Mouse (Mus musculus): ENCODE measurements around the gene Rcor1. TPM values are rescaled to one million over a fixed set of nuclear protein-coding genes. Genes with fewer than 3 reads are reported as not detected.

Gene Rcor1
- polyA plus RNA-seq, 1 experiment from 2014 or later, result 4.5 TPM

DNA sequence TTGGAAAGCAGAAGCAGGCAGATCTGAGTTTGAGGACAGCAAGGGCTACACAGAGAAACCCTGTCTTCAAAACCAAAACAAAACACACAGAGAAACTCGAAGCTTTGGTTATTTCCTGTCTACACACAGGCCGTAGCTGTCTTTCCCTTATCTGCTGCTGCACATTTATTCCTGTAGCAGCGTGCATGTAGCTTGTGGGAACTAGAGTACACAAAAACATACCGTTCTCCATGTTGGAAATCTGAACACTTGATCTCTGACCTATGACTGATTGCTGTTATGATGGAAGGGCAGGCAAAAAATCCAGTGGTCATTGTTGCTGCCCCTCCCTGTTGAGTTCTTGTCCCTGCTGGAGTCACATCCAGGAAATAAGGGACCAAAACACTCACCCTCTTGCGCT is 54.9 kb downstream of the Rcor1 start:
- Histone ChIP-seq H3K9ac (ENCODE audit: low read depth, low read length) (no peak overlapping the region), H3K27ac (ENCODE audit: low read depth, low read length) (no peak overlapping the region), H3K9me3 (ENCODE audit: control insufficient read depth, low read length) (no peaks in the 10 kb centered on the region), H3K4me1 (ENCODE audit: control insufficient read depth, insufficient read depth, low read depth, low read length) (peaks cover 3% of the 10 kb centered on the region), H3K4me2 (ENCODE audit: low read length) (no peak overlapping the region), H3K36me3 (ENCODE audit: control insufficient read depth, insufficient read depth, low read length) (no peaks in the 10 kb centered on the region), H3K4me3 (ENCODE audit: low read length) (no peak overlapping the region), H3K27me3 (replicated peaks; ENCODE audit: control insufficient read depth, insufficient read depth, low read length) (no peaks in the 10 kb centered on the region)
- ATAC-seq, result no peak
- 85% methylated on average over 5 of the region's 5 CpGs for WGBS

DNA sequence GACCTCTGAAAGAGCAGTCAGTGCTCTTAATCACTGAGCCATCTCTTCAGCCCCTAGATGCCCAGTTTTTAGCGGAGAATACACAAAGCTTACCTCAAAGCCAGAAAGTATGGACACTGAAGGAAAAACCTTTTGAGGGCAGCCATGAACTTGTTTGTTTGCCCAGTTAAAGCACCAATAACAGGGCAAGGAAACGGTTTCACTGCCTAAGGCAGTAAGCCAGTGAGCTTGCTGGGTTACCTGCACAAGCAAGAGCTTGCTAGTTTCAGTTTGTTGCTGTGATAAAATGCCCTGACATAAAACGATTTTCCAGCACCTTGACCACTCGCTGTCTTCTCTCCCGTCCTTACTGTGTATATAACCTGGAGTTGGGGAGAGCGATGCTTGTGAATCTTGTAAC is 55.9 kb downstream of the Rcor1 start:
- Histone ChIP-seq H3K36me3 (ENCODE audit: control insufficient read depth, insufficient read depth, low read length) (no peaks in the 10 kb centered on the region), H3K4me1 (ENCODE audit: control insufficient read depth, insufficient read depth, low read depth, low read length) (no peaks in the 10 kb centered on the region), H3K4me3 (ENCODE audit: low read length) (no peak overlapping the region), H3K4me2 (ENCODE audit: low read length) (no peak overlapping the region), H3K27me3 (replicated peaks; ENCODE audit: control insufficient read depth, insufficient read depth, low read length) (no peaks in the 10 kb centered on the region), H3K27ac (ENCODE audit: low read depth, low read length) (no peak overlapping the region), H3K9ac (ENCODE audit: low read depth, low read length) (no peak overlapping the region), H3K9me3 (ENCODE audit: control insufficient read depth, low read length) (no peaks in the 10 kb centered on the region)
- no peak for ATAC-seq
- 97% methylated on average over 6 of the region's 6 CpGs for WGBS

- 91% methylated on average over 6 of the region's 6 CpGs for WGBS
- no peaks in the 10 kb centered on the region for H3K9me3 ChIP-seq (ENCODE audit: control insufficient read depth, low read length)
- no peak overlapping the region for H3K9ac ChIP-seq (ENCODE audit: low read depth, low read length)
- no peak overlapping the region for H3K4me3 ChIP-seq (ENCODE audit: low read length)
- H3K27ac ChIP-seq (ENCODE audit: low read depth, low read length), result no peak overlapping the region
- no peaks in the 10 kb centered on the region for H3K36me3 ChIP-seq (ENCODE audit: control insufficient read depth, insufficient read depth, low read length)
- no peaks in the 10 kb centered on the region for H3K4me1 ChIP-seq (ENCODE audit: control insufficient read depth, insufficient read depth, low read depth, low read length)
- no peak for ATAC-seq
- H3K4me2 ChIP-seq (ENCODE audit: low read length), result no peak overlapping the region
- no peaks in the 10 kb centered on the region for H3K27me3 ChIP-seq (replicated peaks; ENCODE audit: control insufficient read depth, insufficient read depth, low read length)
Observed at GRCm38 (mm10) chr12:111096249-111096648, 57.1 kb downstream of the Rcor1 start.

DNA sequence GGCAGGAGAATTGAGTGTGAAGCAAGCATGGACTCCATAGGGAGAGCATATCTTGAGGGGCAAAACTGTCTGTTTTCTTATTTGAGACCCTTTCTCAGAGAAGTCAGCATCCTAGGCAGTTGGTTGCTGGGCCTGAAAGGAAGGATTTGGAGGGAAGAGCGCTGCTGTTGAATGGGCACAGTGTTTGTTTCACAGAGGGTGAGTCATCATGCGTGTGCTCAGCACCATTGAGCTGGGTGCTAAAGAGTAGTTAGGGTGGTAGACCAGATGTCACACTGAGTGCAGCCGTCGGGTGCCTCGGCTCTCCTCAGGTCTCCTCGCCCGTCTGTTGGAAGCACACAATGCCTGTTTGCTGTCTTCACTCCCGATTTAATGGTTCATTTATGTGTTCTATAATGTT is 57.9 kb downstream of the Rcor1 start:
- no peak for ATAC-seq
- no peaks in the 10 kb centered on the region for H3K4me1 ChIP-seq (ENCODE audit: control insufficient read depth, insufficient read depth, low read depth, low read length)
- H3K9me3 ChIP-seq (ENCODE audit: control insufficient read depth, low read length), result no peaks in the 10 kb centered on the region
- H3K27ac ChIP-seq (ENCODE audit: low read depth, low read length), result no peak overlapping the region
- H3K4me3 ChIP-seq (ENCODE audit: low read length), result no peak overlapping the region
- no peak overlapping the region for H3K4me2 ChIP-seq (ENCODE audit: low read length)
- no peaks in the 10 kb centered on the region for H3K27me3 ChIP-seq (replicated peaks; ENCODE audit: control insufficient read depth, insufficient read depth, low read length)
- no peaks in the 10 kb centered on the region for H3K36me3 ChIP-seq (ENCODE audit: control insufficient read depth, insufficient read depth, low read length)
- no peak overlapping the region for H3K9ac ChIP-seq (ENCODE audit: low read depth, low read length)
- WGBS, result 93% methylated on average over 8 of the region's 8 CpGs

GRCm38 (mm10) chr12:111111176-111111575 is 72.0 kb downstream of the Rcor1 start:
- Histone ChIP-seq H3K27me3 (replicated peaks; ENCODE audit: control insufficient read depth, insufficient read depth, low read length) (no peaks in the 10 kb centered on the region), H3K4me3 (ENCODE audit: low read length) (no peak overlapping the region), H3K9ac (ENCODE audit: low read depth, low read length) (no peak overlapping the region), H3K9me3 (ENCODE audit: control insufficient read depth, low read length) (no peaks in the 10 kb centered on the region), H3K27ac (ENCODE audit: low read depth, low read length) (no peak overlapping the region), H3K4me2 (ENCODE audit: low read length) (no peak overlapping the region), H3K36me3 (ENCODE audit: control insufficient read depth, insufficient read depth, low read length) (peaks cover 31% of the 10 kb centered on the region), H3K4me1 (ENCODE audit: control insufficient read depth, insufficient read depth, low read depth, low read length) (no peaks in the 10 kb centered on the region)
- WGBS, result 89% methylated on average over 8 of the region's 8 CpGs
- ATAC-seq, result no peak

- no peak overlapping the region for H3K9ac ChIP-seq (ENCODE audit: low read depth, low read length)
- no peaks in the 10 kb centered on the region for H3K9me3 ChIP-seq (ENCODE audit: control insufficient read depth, low read length)
- H3K27me3 ChIP-seq (replicated peaks; ENCODE audit: control insufficient read depth, insufficient read depth, low read length), result no peaks in the 10 kb centered on the region
- H3K4me2 ChIP-seq (ENCODE audit: low read length), result no peak overlapping the region
- ATAC-seq, result no peak
- H3K36me3 ChIP-seq (ENCODE audit: control insufficient read depth, insufficient read depth, low read length), result peaks cover 26% of the 10 kb centered on the region
- no peak overlapping the region for H3K4me3 ChIP-seq (ENCODE audit: low read length)
- H3K4me1 ChIP-seq (ENCODE audit: control insufficient read depth, insufficient read depth, low read depth, low read length), result no peaks in the 10 kb centered on the region
- 88% methylated on average over 5 of the region's 5 CpGs for WGBS
- no peak overlapping the region for H3K27ac ChIP-seq (ENCODE audit: low read depth, low read length)
Observed at GRCm38 (mm10) chr12:111114593-111114992, 75.4 kb downstream of the Rcor1 start.

- Histone ChIP-seq H3K4me3 (ENCODE audit: low read length) (no peak overlapping the region), H3K4me1 (ENCODE audit: control insufficient read depth, insufficient read depth, low read depth, low read length) (no peaks in the 10 kb centered on the region), H3K4me2 (ENCODE audit: low read length) (no peak overlapping the region), H3K9me3 (ENCODE audit: control insufficient read depth, low read length) (no peaks in the 10 kb centered on the region), H3K27ac (ENCODE audit: low read depth, low read length) (no peak overlapping the region), H3K36me3 (ENCODE audit: control insufficient read depth, insufficient read depth, low read length) (peaks cover 4% of the 10 kb centered on the region; the same call in 1 of the 2 replicates), H3K27me3 (replicated peaks; ENCODE audit: control insufficient read depth, insufficient read depth, low read length) (no peaks in the 10 kb centered on the region), H3K9ac (ENCODE audit: low read depth, low read length) (no peak overlapping the region)
- no peak for ATAC-seq
- 90% methylated on average over 5 of the region's 5 CpGs for WGBS
Observed at GRCm38 (mm10) chr12:111119506-111120085, 80.4 kb downstream of the Rcor1 start.

GRCm38 (mm10) chr12:111120976-111121645 is 82.0 kb downstream of the Rcor1 start:
- WGBS, result 90% methylated on average over 9 of the region's 9 CpGs
- Histone ChIP-seq H3K27me3 (replicated peaks; ENCODE audit: control insufficient read depth, insufficient read depth, low read length) (no peaks in the 10 kb centered on the region), H3K4me2 (ENCODE audit: low read length) (no peak overlapping the region), H3K9ac (ENCODE audit: low read depth, low read length) (no peak overlapping the region), H3K27ac (ENCODE audit: low read depth, low read length) (no peak overlapping the region), H3K4me3 (ENCODE audit: low read length) (no peak overlapping the region), H3K4me1 (ENCODE audit: control insufficient read depth, insufficient read depth, low read depth, low read length) (no peaks in the 10 kb centered on the region), H3K9me3 (ENCODE audit: control insufficient read depth, low read length) (no peaks in the 10 kb centered on the region), H3K36me3 (ENCODE audit: control insufficient read depth, insufficient read depth, low read length) (peaks cover 4% of the 10 kb centered on the region; the same call in 1 of the 2 replicates)
- no peak for ATAC-seq

DNA sequence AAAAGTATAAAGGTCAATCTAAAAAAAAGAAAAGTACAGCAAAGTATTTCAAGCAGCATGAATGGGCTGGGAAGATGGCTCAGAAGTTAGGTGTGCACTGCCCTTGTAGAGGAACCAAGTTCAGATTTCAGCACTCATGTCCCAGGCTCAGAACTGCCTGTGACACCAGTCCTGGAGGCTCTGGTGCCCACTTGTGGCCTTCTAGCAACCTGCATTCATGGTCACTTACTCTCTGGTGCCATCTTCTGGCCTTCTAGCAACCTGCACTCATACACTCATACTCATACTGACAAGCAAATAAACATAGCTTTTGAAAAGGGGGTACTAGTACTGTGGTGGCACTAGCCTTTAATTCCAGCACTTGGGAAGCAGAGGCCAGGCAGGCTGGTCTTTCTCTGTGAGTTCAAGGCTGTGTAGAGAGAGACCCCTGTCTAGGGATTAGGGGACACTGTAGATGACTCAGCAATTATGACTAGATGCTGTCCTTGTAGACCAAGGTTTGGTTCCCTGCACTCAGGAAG is 83.2 kb downstream of the Rcor1 start:
- Histone ChIP-seq H3K27ac (ENCODE audit: low read depth, low read length) (no peak overlapping the region), H3K4me3 (ENCODE audit: low read length) (no peak overlapping the region), H3K9me3 (ENCODE audit: control insufficient read depth, low read length) (no peaks in the 10 kb centered on the region), H3K9ac (ENCODE audit: low read depth, low read length) (no peak overlapping the region), H3K4me1 (ENCODE audit: control insufficient read depth, insufficient read depth, low read depth, low read length) (no peaks in the 10 kb centered on the region), H3K4me2 (ENCODE audit: low read length) (no peak overlapping the region), H3K27me3 (replicated peaks; ENCODE audit: control insufficient read depth, insufficient read depth, low read length) (no peaks in the 10 kb centered on the region), H3K36me3 (ENCODE audit: control insufficient read depth, insufficient read depth, low read length) (no peaks in the 10 kb centered on the region)
- no peak for ATAC-seq
